Mouse (Mus musculus) ES-E14 (cell line): ENCODE measurements at regions not wholly inside any gene's neighbourhood (a gene's known extent, or its start where the extent isn't known, plus 50 kb on each side); places are given as distances from the start of the nearest gene placed in this dataset.
"Not testable (repeated sequence)": the region's sequence is repeated elsewhere in the genome, so short reads cannot be mapped to it uniquely, and the experiment has no call there.

Experiments
- CHD2 ChIP-seq: IDR thresholded peaks from 2 replicates; pipeline ENCODE4 v1.6.1; 2014; ENCODE audit warnings: mild to moderate bottlenecking, low read depth, low read length, inconsistent platforms
- HCFC1 ChIP-seq: IDR thresholded peaks from 2 replicates; pipeline ENCODE4 v1.6.1; 2012; ENCODE audit warnings: low read length, inconsistent platforms, borderline replicate concordance; ENCODE audit not compliant: insufficient read depth
- MAFK ChIP-seq: IDR thresholded peaks from 2 replicates; pipeline ENCODE4 v1.6.1; 2014; ENCODE audit warnings: mild to moderate bottlenecking, low read depth, low read length, inconsistent platforms; ENCODE audit not compliant: insufficient read depth
- ZC3H11A ChIP-seq: IDR thresholded peaks from 2 replicates; pipeline ENCODE4 v1.6.1; 2012; ENCODE audit warnings: low read depth, mild to moderate bottlenecking, inconsistent platforms, low read length, borderline replicate concordance
- ZNF384 ChIP-seq: IDR thresholded peaks from 2 replicates; pipeline ENCODE4 v1.6.1; 2012; ENCODE audit warnings: low read depth, low read length, inconsistent platforms

DNA sequence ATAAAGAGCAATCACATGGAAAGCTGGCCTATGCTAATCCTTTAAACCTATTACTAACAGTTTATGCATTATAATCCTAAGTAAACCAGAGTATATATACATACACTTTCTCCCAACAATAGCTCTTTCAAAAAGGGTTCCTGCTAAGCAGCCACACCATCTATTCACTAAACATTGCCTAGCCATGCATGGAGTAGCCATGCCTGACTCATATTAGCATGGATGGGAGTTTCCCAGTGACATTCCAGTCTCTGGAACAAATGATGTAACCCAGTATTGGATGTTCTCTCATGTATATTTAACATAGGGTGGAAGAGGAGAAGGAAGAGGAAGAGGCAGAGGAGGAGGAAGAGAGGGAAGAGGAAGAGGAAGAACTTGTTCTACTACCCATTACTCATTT, 240.0 kb downstream of the Mat2b start:
- TF ChIP-seq CHD2, MAFK, ZNF384, HCFC1, ZC3H11A: not testable (repeated sequence)
